Mouse (Mus musculus) induced T-regulatory cell, adult 2 months (primary cell): ENCODE measurements around the gene Ccdc7a.
A peak's percentile ranks its signal among the peaks of the same experiment; 100 is the strongest.

Source experiments
- DNase-seq: peaks from one replicate; pipeline ENCODE4 v3.0.0-alpha.2; 2012; ENCODE audit warnings: low read depth

Ccdc7a gene

GRCm38 (mm10) chr8:128685507-128686428, 379.5 kb downstream of the Ccdc7a start, which contains the start of gene Itgb1:
TSS of gene Itgb1 (plus strand) at chr8:128685654.
- peak; percentile 83 for DNase-seq

DNA sequence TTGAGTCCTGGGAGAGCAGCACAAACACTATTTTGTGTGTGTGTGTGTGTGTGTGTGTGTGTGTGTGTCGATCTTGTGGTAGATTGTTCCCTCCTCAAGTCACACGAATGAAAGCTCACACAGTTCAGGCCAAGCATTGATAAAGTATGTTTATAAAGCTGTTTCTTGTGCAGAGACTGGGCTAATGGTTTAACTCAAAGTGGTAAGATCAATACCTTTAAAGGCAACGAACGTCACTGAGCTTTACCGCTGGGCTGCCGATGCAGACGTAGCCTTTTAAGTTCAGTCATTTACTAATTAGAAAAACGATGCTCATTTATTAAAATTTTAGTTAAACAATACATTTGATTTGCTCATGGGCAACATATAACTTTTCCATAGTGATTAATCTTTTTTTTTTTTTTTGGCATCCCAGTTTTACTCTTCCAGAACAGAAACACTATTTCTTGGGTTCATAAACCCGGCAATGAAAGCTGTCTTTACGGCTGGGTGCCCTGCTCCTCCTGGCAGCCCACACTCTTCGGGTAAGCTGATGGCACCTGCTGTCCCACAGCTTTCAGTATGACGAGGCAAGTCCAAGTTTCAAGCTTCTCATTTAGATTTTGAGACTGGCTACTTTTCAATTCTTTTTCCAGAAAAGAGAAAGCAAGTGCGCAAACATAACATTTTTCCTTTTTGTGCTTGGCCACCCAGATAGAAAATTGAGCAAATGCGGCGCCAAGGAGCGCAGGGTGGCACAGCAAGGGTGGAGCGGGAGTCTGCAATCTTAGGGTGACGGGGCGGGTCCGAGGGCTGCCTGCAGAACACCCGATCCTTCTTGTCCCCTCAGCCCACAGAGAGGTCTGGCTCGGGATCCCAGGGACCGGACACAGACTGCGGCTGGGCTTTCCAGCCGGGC, 380.5 kb downstream of the Ccdc7a start:
- DNase-seq = peak; percentile 49
